Mouse (Mus musculus) heart, adult 2 months (tissue): ENCODE measurements at regions not wholly inside any gene's neighbourhood (a gene's known extent, or its start where the extent isn't known, plus 50 kb on each side); places are given as distances from the start of the nearest gene placed in this dataset.

Experiments
- CTCF ChIP-seq: fragments of 200-600 bp; IDR thresholded peaks from 2 replicates; pipeline ENCODE4 v1.8.1; 2022; ENCODE audit warnings: antibody characterized with exemption, mild to moderate bottlenecking, moderate library complexity
- POLR2A ChIP-seq: fragments of 200-500 bp; IDR thresholded peaks from 2 replicates; pipeline ENCODE4 v1.6.1; 2011; ENCODE audit warnings: mild to moderate bottlenecking, low read depth, low read length, control low read depth; ENCODE audit not compliant: insufficient read depth

DNA sequence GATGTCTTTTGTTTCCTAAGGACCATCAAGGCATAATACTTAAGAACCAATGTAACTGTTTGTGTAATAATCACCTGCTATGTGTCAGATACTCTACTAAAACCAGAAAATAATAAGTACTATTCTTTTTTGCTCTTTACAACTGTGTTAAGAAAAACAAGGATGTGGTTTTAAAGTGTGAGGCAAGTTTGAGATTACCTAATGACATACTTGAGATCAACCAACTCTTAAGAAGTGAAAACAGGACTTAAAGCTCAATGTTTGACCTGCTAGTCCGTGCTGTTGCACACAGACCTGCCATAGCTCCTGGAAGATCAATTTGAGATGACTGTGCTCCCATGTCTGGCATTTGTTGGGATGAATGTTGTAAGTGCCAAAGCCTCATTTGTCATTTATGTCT lies 141.5 kb upstream of the Prlr start:
- TF ChIP-seq CTCF, result no peak
- TF ChIP-seq POLR2A, result no peak
